8 mouse cellular contexts compared by ENCODE assay signal in genomic region chr11:95414536-95415161, GRCm38 (mm10). TPM values are rescaled to one million over a fixed set of nuclear protein-coding genes. Genes with fewer than 3 reads are reported as not detected.
DNase-seq lines count a peak whose midpoint lies in the region; ATAC-seq lines count a peak whose summit lies in the region.

No protein-coding gene starts in this region.

- H3K27me3 ChIP-seq in megakaryocyte, embryonic 14.5 days (replicated peaks) = peaks cover 2% of the 10 kb centered on the region

- H3K36me3 ChIP-seq in megakaryocyte, embryonic 14.5 days (replicated peaks; ENCODE audit: low read length) = peaks cover 20% of the 10 kb centered on the region

- peak; percentile 88 to 94 for DNase-seq in adrenal gland, adult 18-20 months (ENCODE audit: low spot score in 2 of 2)
- DNase-seq in embryo, embryonic 10.5 days (ENCODE audit: low spot score) = peak; percentile 99
- peak; percentile 98 for DNase-seq in gastrocnemius, postnatal 14 days
- DNase-seq in left cerebral cortex, adult 9 months (ENCODE audit: low spot score in 2 of 2) = peak; percentile 84 to 96
- DNase-seq in right cerebral cortex, adult 2 months (ENCODE audit: low spot score in 2 of 2) = peak; percentile 93 to 96
- DNase-seq in urinary bladder, postnatal 14 days (ENCODE audit: low spot score) = peak; percentile 97

- H3K9me3 ChIP-seq in megakaryocyte, embryonic 14.5 days = no peaks in the 10 kb centered on the region

- H3K4me1 ChIP-seq in megakaryocyte, embryonic 14.5 days = peaks cover 44% of the 10 kb centered on the region

- ATAC-seq in inflammation-experienced regulatory T-cells, adult 6 months = peak; percentile 53

- intact Hi-C loops in gastrocnemius, postnatal 14 days (cut with DNase I; ENCODE audit: low total_unique reads) = no loop called here

- H3K4me3 ChIP-seq in megakaryocyte, embryonic 14.5 days (replicated peaks) = peak overlapping the region; percentile 96

RNA-seq across cellular contexts. Expression of gene Spop, which starts 0.8 kb away (rescaled TPM):
- 100 to 1,000 TPM; 134 to 145 TPM for total RNA-seq in adrenal gland, adult 18-20 months (2021)
- total RNA-seq in gastrocnemius, postnatal 14 days (2021) = 100 to 1,000 TPM; 173 to 190 TPM
- polyA plus RNA-seq in inflammation-experienced regulatory T-cells, adult 6 months (2017; shearing (Covaris generic)) = 100 to 1,000 TPM; 127 to 172 (median 157) TPM
- 4.1 and 20.4 TPM in 2 replicates for polyA plus RNA-seq in megakaryocyte, embryonic 14.5 days (2012; ENCODE audit: insufficient read depth, low replicate concordance)

RNA-seq across cellular contexts. Expression of gene Slc35b1, which starts 30.2 kb away (rescaled TPM):
- total RNA-seq in adrenal gland, adult 18-20 months (2021) = 10 to 100 TPM; 55.7 to 65.8 TPM
- 10 to 100 TPM; 36.6 to 37.8 TPM for total RNA-seq in gastrocnemius, postnatal 14 days (2021)
- polyA plus RNA-seq in inflammation-experienced regulatory T-cells, adult 6 months (2017; shearing (Covaris generic)) = 10 to 100 TPM; 63.5 to 83.2 (median 70.3) TPM
- 11.3 and 13.2 TPM in 2 replicates for polyA plus RNA-seq in megakaryocyte, embryonic 14.5 days (2012; ENCODE audit: insufficient read depth, low replicate concordance)

Comparison
In these comparisons a context has a peak if more than half of its experiments do, and no peak if none do; other contexts are left out.
1. Peak in every context shown above with its lines: DNase-seq, ATAC-seq and H3K4me3 ChIP-seq.